In genomic region chr14:73415376-73416035, GRCm38 (mm10) we compare ENCODE assay signal across 12 mouse cellular contexts. TPM values are rescaled to one million over a fixed set of nuclear protein-coding genes. Genes with fewer than 3 reads are reported as not detected.
A peak's percentile ranks its signal among the peaks of the same experiment; 100 is the strongest.
DNase-seq lines count a peak whose midpoint lies in the region; ATAC-seq and TF ChIP-seq lines count a peak whose summit lies in the region.
"Had no signal": no experiment of that assay in that cellular context is flagged by ENCODE, and none has a peak within 500 bp of the region (broad histone marks: within the 10 kb centered on the region; RNA-seq: fewer than 3 reads in every experiment).

No protein-coding gene starts in this region.

- TF ChIP-seq CTCF in layer of hippocampus, adult 2 months (conservative IDR thresholded peaks at IDR 0.05) = no peak

- no peak for ATAC-seq in forebrain, embryonic 13.5 days
- ATAC-seq in forebrain, embryonic 15.5 days (replicated peaks) = no peak
- no peak for ATAC-seq in embryonic facial prominence, embryonic 13.5 days (ENCODE audit: insufficient number of reproducible peaks, insufficient read depth, low FRiP score, low TSS enrichment, low read depth)
- ATAC-seq: Patski had no signal

- no peak overlapping the region for H3K9ac ChIP-seq in forebrain, embryonic 13.5 days
- H3K9ac ChIP-seq in forebrain, embryonic 15.5 days (replicated peaks) = no peak overlapping the region
- no peak overlapping the region for H3K9ac ChIP-seq in embryonic facial prominence, embryonic 13.5 days
- H3K9ac ChIP-seq: liver, embryonic 13.5 days had no signal

- H3K4me3 ChIP-seq in forebrain, embryonic 13.5 days = no peak overlapping the region
- no peak overlapping the region for H3K4me3 ChIP-seq in forebrain, embryonic 15.5 days
- H3K4me3 ChIP-seq in embryonic facial prominence, embryonic 13.5 days = no peak overlapping the region
- no peak overlapping the region for H3K4me3 ChIP-seq in layer of hippocampus, adult 2 months
- H3K4me3 ChIP-seq: liver, embryonic 13.5 days; megakaryocyte, embryonic 14.5 days had no signal

- peak; percentile 82 for DNase-seq in 3T3-L1 (ENCODE audit: low read depth, low spot score)
- peak; percentile 72 for DNase-seq in hindlimb bud, embryonic 11.5 days (ENCODE audit: extremely low spot score, low read depth, low spot score)
- DNase-seq in urinary bladder, adult 18-20 months (ENCODE audit: low spot score in 2 of 2) = no peak
- no peak for DNase-seq in ovary, postnatal 36 days (ENCODE audit: low spot score)
- no peak for DNase-seq in layer of hippocampus, adult 2 months (ENCODE audit: low spot score in 2 of 2)
- DNase-seq: kidney, postnatal 25 days; liver, embryonic 13.5 days had no signal

- 33% methylated on average over 13 of the region's 13 CpGs for WGBS in forebrain, embryonic 13.5 days
- WGBS in forebrain, embryonic 15.5 days = 32% methylated on average over 13 of the region's 13 CpGs
- WGBS in embryonic facial prominence, embryonic 13.5 days = 21% methylated on average over 13 of the region's 13 CpGs

- H3K4me1 ChIP-seq in forebrain, embryonic 13.5 days = peaks cover 10% of the 10 kb centered on the region; the same call in 1 of the 2 replicates
- H3K4me1 ChIP-seq in forebrain, embryonic 15.5 days = peaks cover 8% of the 10 kb centered on the region; the same call in 1 of the 2 replicates
- peaks cover 33% of the 10 kb centered on the region for H3K4me1 ChIP-seq in embryonic facial prominence, embryonic 13.5 days

- H3K27ac ChIP-seq in forebrain, embryonic 13.5 days = no peak overlapping the region
- H3K27ac ChIP-seq in forebrain, embryonic 15.5 days (replicated peaks) = no peak overlapping the region
- H3K27ac ChIP-seq in embryonic facial prominence, embryonic 13.5 days = peak overlapping the region; percentile 58
- no peak overlapping the region for H3K27ac ChIP-seq in layer of hippocampus, adult 2 months
- H3K27ac ChIP-seq: liver, embryonic 13.5 days had no signal

- 0 out of 2 replicates have a peak overlapping the region, but pooled peaks have one; percentile 14 for H3K4me2 ChIP-seq in forebrain, embryonic 13.5 days
- H3K4me2 ChIP-seq in forebrain, embryonic 15.5 days (replicated peaks) = no peak overlapping the region
- peak overlapping the region; percentile 39 for H3K4me2 ChIP-seq in embryonic facial prominence, embryonic 13.5 days
- H3K4me2 ChIP-seq: liver, embryonic 13.5 days had no signal

- no peaks in the 10 kb centered on the region for H3K27me3 ChIP-seq in forebrain, embryonic 13.5 days
- H3K27me3 ChIP-seq in forebrain, embryonic 15.5 days = no peaks in the 10 kb centered on the region
- no peaks in the 10 kb centered on the region for H3K27me3 ChIP-seq in embryonic facial prominence, embryonic 13.5 days
- H3K27me3 ChIP-seq: liver, embryonic 13.5 days; megakaryocyte, embryonic 14.5 days; Patski had no signal

- no peaks in the 10 kb centered on the region for H3K36me3 ChIP-seq in forebrain, embryonic 13.5 days (ENCODE audit: poor library complexity, severe bottlenecking)
- H3K36me3 ChIP-seq in forebrain, embryonic 15.5 days = no peaks in the 10 kb centered on the region
- H3K36me3 ChIP-seq in embryonic facial prominence, embryonic 13.5 days = no peaks in the 10 kb centered on the region
- H3K36me3 ChIP-seq: liver, embryonic 13.5 days had no signal

- no peaks in the 10 kb centered on the region for H3K9me3 ChIP-seq in forebrain, embryonic 13.5 days (replicated peaks)
- no peaks in the 10 kb centered on the region for H3K9me3 ChIP-seq in forebrain, embryonic 15.5 days
- H3K9me3 ChIP-seq in embryonic facial prominence, embryonic 13.5 days = no peaks in the 10 kb centered on the region
- H3K9me3 ChIP-seq: liver, embryonic 13.5 days; megakaryocyte, embryonic 14.5 days had no signal

RNA-seq across cellular contexts. Expression of gene Itm2b, which starts 30.4 kb away (rescaled TPM):
- polyA plus RNA-seq in forebrain, embryonic 13.5 days (2015; fragmentation: Nextera tagmentation; extraction: Ambion mirVana) = 450 and 508 TPM in 2 replicates
- 640 and 665 TPM in 2 replicates for polyA plus RNA-seq in forebrain, embryonic 15.5 days (2015; fragmentation: Nextera tagmentation; extraction: Ambion mirVana)
- polyA plus RNA-seq in embryonic facial prominence, embryonic 13.5 days (2015; fragmentation: Nextera tagmentation; extraction: Ambion mirVana) = 659 and 793 TPM in 2 replicates
- 1,000 to 10,000 TPM in 1 of 2 experiments, 100 to 1,000 TPM in 1; 989 to 1,035 TPM for total RNA-seq in layer of hippocampus, adult 2 months (2021)

Comparison
In these comparisons a context has a peak if more than half of its experiments do, and no peak if none do; other contexts are left out.
1. DNase-seq: peak in 3T3-L1 (single experiment) and hindlimb bud, embryonic 11.5 days (single experiment); none in urinary bladder, adult 18-20 months (0 of 2), ovary, postnatal 36 days (single experiment) and layer of hippocampus, adult 2 months (0 of 2).